Mouse (Mus musculus): ENCODE measurements around the gene Ccdc62. TPM values are rescaled to one million over a fixed set of nuclear protein-coding genes. Genes with fewer than 3 reads are reported as not detected.

Ccdc62 gene
- polyA plus RNA-seq, 1 experiment from 2014 or later = 4.7 TPM

DNA sequence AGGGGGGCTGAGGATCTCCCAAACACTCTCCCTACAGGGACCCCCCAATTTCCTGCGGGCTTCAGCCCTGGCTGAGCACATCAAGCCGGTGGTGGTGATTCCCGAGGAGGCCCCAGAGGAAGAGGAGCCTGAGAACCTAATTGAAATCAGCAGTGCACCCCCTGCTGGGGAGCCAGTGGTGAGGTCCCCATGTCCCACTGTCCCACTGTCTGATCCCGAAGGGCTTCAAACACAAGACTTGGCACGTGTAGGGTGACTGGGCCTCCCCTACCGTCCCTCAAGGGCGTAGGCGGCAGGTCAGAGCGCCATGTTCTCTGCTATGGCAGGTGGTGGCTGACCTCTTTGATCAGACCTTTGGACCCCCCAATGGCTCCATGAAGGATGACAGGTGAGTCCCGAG lies 65.7 kb downstream of the Ccdc62 start:
- no peak for ATAC-seq
- 79% methylated on average over 10 of the region's 10 CpGs for WGBS
- no peak overlapping the region for H3K4me3 ChIP-seq (replicated peaks)
- peaks cover 10% of the 10 kb centered on the region; the same call in 1 of the 2 replicates for H3K36me3 ChIP-seq
- H3K27ac ChIP-seq = no peak overlapping the region
- peaks cover 16% of the 10 kb centered on the region for H3K4me1 ChIP-seq (replicated peaks)
- no peaks in the 10 kb centered on the region for H3K9me3 ChIP-seq
- H3K27me3 ChIP-seq (replicated peaks) = no peaks in the 10 kb centered on the region
- no peak overlapping the region for H3K4me2 ChIP-seq (replicated peaks)
- no peak overlapping the region for H3K9ac ChIP-seq

DNA sequence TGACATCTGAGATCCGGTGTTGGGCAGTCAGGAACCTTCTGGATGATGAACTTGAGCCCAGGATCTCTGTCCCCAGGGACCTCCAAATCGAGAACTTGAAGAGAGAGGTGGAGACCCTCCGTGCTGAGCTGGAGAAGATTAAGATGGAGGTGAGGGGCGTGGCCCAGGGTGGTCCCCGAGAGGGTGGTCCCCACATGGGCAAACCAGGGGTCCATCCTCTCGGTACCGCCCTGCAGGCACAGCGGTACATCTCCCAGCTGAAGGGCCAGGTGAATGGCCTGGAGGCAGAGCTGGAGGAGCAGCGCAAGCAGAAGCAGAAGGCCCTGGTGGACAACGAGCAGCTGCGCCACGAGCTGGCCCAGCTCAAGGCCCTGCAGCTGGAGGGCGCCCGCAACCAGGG lies 66.2 kb downstream of the Ccdc62 start:
- H3K9me3 ChIP-seq = no peaks in the 10 kb centered on the region
- 87% methylated on average over 14 of the region's 14 CpGs for WGBS
- no peak overlapping the region for H3K9ac ChIP-seq
- no peak overlapping the region for H3K27ac ChIP-seq
- peaks cover 10% of the 10 kb centered on the region; the same call in 1 of the 2 replicates for H3K36me3 ChIP-seq
- no peak overlapping the region for H3K4me2 ChIP-seq (replicated peaks)
- ATAC-seq = no peak
- H3K27me3 ChIP-seq (replicated peaks) = no peaks in the 10 kb centered on the region
- peaks cover 13% of the 10 kb centered on the region for H3K4me1 ChIP-seq (replicated peaks)
- no peak overlapping the region for H3K4me3 ChIP-seq (replicated peaks)

DNA sequence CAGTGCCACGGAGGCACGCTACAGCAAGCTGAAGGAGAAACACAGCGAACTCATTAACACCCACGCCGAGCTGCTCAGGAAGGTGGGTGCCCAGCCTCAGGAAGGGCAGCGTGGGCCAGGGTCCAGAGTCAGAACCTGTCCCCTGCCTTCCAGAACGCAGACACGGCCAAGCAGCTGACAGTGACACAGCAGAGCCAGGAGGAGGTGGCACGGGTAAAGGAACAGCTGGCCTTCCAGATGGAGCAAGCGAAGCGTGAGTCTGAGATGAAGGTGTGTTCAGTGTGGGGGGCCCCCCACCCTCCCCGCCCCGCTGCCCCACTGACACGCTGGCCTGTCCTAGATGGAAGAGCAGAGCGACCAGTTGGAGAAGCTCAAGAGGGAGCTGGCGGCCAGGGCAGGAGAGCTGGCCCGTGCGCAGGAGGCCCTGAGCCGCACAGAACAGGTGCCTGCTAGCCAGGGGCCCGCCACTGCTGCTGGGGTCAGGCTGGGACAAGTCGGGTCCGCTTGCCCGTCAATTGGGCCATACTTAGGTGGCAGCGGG lies 66.8 kb downstream of the Ccdc62 start:
- no peak for ATAC-seq
- Histone ChIP-seq H3K4me1 (replicated peaks) (peaks cover 9% of the 10 kb centered on the region), H3K9me3 (no peaks in the 10 kb centered on the region), H3K9ac (no peak overlapping the region), H3K27me3 (replicated peaks) (no peaks in the 10 kb centered on the region), H3K4me2 (replicated peaks) (no peak overlapping the region), H3K4me3 (replicated peaks) (no peak overlapping the region), H3K36me3 (peaks cover 10% of the 10 kb centered on the region; the same call in 1 of the 2 replicates), H3K27ac (no peak overlapping the region)
- WGBS = 87% methylated on average over 24 of the region's 24 CpGs

DNA sequence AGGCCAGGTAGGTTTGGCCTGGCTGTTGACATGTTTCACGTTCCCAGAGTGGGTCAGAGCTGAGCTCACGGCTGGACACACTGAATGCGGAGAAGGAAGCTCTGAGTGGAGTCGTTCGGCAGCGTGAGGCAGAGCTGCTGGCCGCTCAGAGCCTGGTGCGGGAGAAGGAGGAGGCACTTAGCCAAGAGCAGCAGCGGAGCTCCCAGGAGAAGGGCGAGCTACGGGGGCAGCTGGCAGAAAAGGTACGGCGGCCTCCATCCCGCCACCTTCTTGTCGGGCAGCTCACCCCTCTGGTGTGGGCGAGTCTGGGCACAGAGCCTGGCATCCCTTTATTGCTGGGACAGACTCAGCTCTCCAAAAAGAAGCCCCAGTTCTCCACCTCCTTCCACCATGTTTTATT lies 67.3 kb downstream of the Ccdc62 start:
- Histone ChIP-seq H3K4me1 (replicated peaks) (peaks cover 10% of the 10 kb centered on the region; the same call in 1 of the 2 replicates), H3K27me3 (replicated peaks) (no peaks in the 10 kb centered on the region), H3K9ac (no peak overlapping the region), H3K4me3 (replicated peaks) (no peak overlapping the region), H3K36me3 (peaks cover 10% of the 10 kb centered on the region; the same call in 1 of the 2 replicates), H3K27ac (no peak overlapping the region), H3K9me3 (no peaks in the 10 kb centered on the region), H3K4me2 (replicated peaks) (no peak overlapping the region)
- WGBS = 77% methylated on average over 16 of the region's 16 CpGs
- ATAC-seq = no peak

DNA sequence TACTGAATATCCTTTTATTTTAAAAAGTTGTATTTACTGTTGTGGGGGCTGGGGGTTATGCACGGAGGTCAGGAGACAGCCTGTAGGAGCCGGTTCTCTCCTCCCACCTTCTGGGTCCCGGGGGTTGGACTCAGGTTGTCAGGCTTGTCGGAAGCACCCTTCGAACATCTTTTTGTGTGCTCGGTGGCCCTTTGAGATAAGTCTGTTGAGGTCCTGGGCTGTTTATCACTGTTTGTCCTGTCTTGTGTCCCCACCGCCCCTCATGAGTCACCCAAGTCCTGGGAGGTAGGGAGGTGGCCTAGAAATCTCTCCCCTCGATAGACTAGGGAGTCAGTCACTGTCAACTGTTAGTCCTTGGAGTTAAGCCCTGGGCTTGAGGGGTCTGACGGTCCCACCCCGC lies 67.9 kb downstream of the Ccdc62 start:
- Histone ChIP-seq H3K4me2 (replicated peaks) (no peak overlapping the region), H3K4me3 (replicated peaks) (no peak overlapping the region)
- WGBS = 75% methylated on average over 10 of the region's 10 CpGs

DNA sequence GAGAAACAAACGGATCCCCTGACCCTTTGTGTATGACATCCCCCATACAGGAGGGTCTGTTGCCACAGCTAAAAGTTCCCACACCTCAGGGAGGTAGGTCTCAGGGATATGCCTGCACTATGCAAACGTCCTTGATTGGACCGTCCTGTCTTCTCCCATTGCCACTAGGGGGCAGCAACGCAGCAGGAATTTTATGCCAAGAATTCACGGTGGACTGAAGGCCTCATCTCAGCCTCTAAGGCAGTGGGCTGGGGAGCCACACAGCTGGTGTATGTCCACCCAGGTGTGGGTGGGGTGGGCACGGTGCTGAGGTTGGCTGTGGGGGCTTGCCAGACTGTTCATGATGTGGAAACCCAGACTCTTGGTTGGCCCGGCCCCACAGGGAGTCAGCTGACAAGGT lies 70.3 kb downstream of the Ccdc62 start:
- Histone ChIP-seq H3K9me3 (no peaks in the 10 kb centered on the region), H3K9ac (no peak overlapping the region), H3K4me2 (replicated peaks) (no peak overlapping the region), H3K36me3 (peaks cover 24% of the 10 kb centered on the region; the same call in 1 of the 2 replicates), H3K4me3 (replicated peaks) (no peak overlapping the region), H3K4me1 (replicated peaks) (peaks cover 10% of the 10 kb centered on the region; the same call in 1 of the 2 replicates), H3K27me3 (replicated peaks) (no peaks in the 10 kb centered on the region), H3K27ac (no peak overlapping the region)
- ATAC-seq = peak; percentile 59
- 14% methylated on average over 7 of the region's 7 CpGs for WGBS

More for the DNA sequence above, 67.9 kb downstream of the Ccdc62 start:
- H3K27ac ChIP-seq = no peak overlapping the region
- H3K27me3 ChIP-seq (replicated peaks) = no peaks in the 10 kb centered on the region
- no peak overlapping the region for H3K9ac ChIP-seq
- no peaks in the 10 kb centered on the region for H3K9me3 ChIP-seq
- no peak for ATAC-seq
- H3K4me1 ChIP-seq (replicated peaks) = peaks cover 12% of the 10 kb centered on the region; the same call in 1 of the 2 replicates
- peaks cover 10% of the 10 kb centered on the region; the same call in 1 of the 2 replicates for H3K36me3 ChIP-seq

DNA sequence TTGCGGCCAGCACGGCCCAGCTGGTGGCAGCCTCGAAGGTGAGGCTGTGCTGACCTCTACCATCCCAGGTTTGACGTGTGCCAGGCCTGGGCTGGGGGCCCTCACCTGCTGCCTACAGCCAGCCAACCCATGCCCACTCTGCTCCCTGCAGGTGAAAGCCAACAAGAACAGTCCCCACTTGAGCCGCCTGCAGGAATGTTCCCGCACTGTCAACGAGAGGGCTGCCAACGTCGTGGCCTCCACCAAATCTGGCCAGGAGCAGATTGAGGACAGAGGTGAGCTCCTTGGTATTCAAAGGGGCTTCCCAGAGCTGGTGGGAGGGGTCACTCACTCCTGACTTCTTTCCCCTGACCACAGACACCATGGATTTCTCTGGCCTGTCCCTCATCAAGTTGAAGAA lies 70.8 kb downstream of the Ccdc62 start:
- H3K27me3 ChIP-seq (replicated peaks) = no peaks in the 10 kb centered on the region
- H3K27ac ChIP-seq = no peak overlapping the region
- peaks cover 26% of the 10 kb centered on the region; the same call in 1 of the 2 replicates for H3K36me3 ChIP-seq
- no peak overlapping the region for H3K9ac ChIP-seq
- H3K4me2 ChIP-seq (replicated peaks) = no peak overlapping the region
- H3K4me1 ChIP-seq (replicated peaks) = peaks cover 10% of the 10 kb centered on the region; the same call in 1 of the 2 replicates
- WGBS = 57% methylated on average over 9 of the region's 9 CpGs
- H3K4me3 ChIP-seq (replicated peaks) = no peak overlapping the region
- H3K9me3 ChIP-seq = no peaks in the 10 kb centered on the region
- ATAC-seq = no peak

DNA sequence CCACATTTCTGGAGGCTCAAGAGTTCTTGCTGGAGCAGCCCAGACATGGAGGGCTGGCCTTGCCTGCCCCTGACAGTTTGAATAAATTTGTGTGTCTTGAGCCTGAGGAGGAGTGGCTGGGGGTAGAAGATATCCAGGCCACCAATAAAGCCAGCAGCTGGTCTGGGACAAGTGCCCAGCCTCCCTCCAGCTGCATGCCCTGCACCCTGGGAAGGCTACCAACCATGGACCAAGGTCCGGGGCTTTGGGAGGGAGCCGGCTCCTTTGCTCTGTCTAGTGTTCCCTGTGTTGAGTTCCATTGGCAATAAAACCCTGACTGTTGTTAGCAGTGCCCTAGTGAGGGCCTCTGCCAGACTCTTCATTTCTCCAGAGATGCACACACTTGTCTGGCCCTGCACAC lies 72.4 kb downstream of the Ccdc62 start:
- Histone ChIP-seq H3K4me2 (replicated peaks) (no peak overlapping the region), H3K4me1 (replicated peaks) (peaks cover 10% of the 10 kb centered on the region; the same call in 1 of the 2 replicates), H3K36me3 (peaks cover 27% of the 10 kb centered on the region), H3K27ac (0 out of 2 replicates have a peak overlapping the region, but pooled peaks have one; percentile 32), H3K9me3 (no peaks in the 10 kb centered on the region), H3K9ac (no peak overlapping the region), H3K27me3 (replicated peaks) (no peaks in the 10 kb centered on the region), H3K4me3 (replicated peaks) (no peak overlapping the region)
- WGBS = 58% methylated on average over 2 of the region's 2 CpGs
- ATAC-seq = no peak

DNA sequence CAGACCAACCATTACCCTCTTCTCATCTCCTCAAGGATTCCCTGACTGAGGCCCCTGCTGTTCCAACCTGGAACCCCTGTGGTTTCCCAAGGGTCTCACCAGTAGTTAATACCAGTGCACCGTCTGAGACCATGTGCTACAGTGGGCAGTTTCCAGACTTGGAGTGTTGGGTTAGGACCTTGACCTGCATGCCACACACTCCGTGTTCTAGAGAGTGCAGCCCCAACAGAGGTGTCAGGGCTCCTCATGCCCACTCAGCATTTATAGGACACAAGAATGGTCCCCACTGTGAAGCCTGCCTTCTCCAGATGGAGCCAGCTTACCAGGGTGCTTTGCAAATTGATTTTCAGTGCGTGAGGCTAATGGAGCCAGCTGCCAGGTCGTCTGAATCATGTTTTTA lies 72.9 kb downstream of the Ccdc62 start:
- H3K4me1 ChIP-seq (replicated peaks) = peaks cover 10% of the 10 kb centered on the region; the same call in 1 of the 2 replicates

DNA sequence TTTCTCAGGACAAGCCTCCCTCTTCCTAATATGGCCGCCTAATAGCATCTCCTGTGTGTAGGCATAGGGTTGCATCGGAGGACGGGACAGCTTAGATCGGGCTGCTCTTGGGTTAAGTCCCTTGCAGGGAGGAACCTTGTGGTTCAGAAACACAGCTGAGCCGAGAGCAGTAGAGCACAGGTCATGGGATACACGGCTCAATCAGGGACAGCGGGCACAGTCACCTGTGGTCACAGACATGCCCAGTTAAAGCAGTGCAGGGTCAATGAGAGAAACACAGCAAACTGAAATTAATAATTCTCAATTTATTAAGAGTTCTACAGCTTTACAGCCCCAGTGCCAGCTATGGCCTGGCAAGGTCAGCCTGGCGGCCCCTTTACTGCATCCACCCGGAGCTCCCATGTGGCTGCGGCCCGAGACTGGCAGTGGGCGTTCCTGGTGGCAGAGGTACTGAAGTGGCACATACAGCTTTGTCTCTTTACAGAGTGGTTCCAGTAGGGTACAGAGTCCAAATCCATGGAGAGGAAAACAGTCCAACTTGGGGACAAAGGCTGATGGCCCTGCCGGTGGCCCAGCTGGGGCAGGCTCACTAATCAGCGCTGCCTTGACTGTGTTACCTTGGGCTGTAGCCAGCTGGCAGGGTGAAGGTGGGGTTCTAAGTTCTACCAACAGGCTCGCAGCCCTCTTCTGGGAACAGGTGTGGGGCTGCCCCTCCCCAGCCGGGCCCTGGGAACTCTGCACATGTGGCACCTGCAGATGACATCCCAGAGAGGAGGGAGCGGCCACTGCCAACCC lies 74.1 kb downstream of the Ccdc62 start:
- H3K9ac ChIP-seq = no peak overlapping the region
- H3K4me1 ChIP-seq (replicated peaks) = peaks cover 10% of the 10 kb centered on the region; the same call in 1 of the 2 replicates
- H3K27ac ChIP-seq = peak overlapping the region; percentile 52
- peak; percentile 76 for ATAC-seq
- no peaks in the 10 kb centered on the region for H3K9me3 ChIP-seq
- H3K4me3 ChIP-seq (replicated peaks) = no peak overlapping the region
- H3K27me3 ChIP-seq (replicated peaks) = no peaks in the 10 kb centered on the region
- WGBS = 85% methylated on average over 17 of the region's 17 CpGs
- peaks cover 34% of the 10 kb centered on the region for H3K36me3 ChIP-seq
- no peak overlapping the region for H3K4me2 ChIP-seq (replicated peaks)

More for the DNA sequence above, 72.9 kb downstream of the Ccdc62 start:
- Histone ChIP-seq H3K4me2 (replicated peaks) (no peak overlapping the region), H3K9ac (no peak overlapping the region), H3K4me3 (replicated peaks) (no peak overlapping the region), H3K9me3 (no peaks in the 10 kb centered on the region), H3K36me3 (peaks cover 27% of the 10 kb centered on the region), H3K27ac (0 out of 2 replicates have a peak overlapping the region, but pooled peaks have one; percentile 32), H3K27me3 (replicated peaks) (no peaks in the 10 kb centered on the region)
- no peak for ATAC-seq
- 71% methylated on average over 4 of the region's 4 CpGs for WGBS

DNA sequence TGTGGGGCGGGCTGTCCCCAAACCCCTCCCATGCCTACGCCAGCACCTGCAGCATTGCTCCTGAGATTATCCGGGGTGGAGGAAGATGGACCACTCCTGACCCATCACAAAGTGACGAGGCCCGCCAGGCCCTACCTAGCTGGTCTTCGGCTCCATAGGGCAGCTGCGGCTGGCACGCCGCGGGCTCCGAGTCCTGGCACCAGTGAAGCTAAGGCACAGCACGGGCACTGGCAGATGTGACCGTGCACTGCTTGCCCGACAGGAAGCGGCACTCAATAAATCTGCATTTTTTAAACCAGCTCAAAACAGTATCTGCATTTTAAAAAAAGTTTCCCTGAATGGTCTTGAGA lies 74.6 kb downstream of the Ccdc62 start:
- WGBS = 91% methylated on average over 15 of the region's 15 CpGs
- peaks cover 12% of the 10 kb centered on the region for H3K4me1 ChIP-seq (replicated peaks)
- no peaks in the 10 kb centered on the region for H3K9me3 ChIP-seq
- H3K27me3 ChIP-seq (replicated peaks) = no peaks in the 10 kb centered on the region
- H3K27ac ChIP-seq = 0 out of 2 replicates have a peak overlapping the region, but pooled peaks have one; percentile 52
- H3K9ac ChIP-seq = no peak overlapping the region
- H3K4me2 ChIP-seq (replicated peaks) = no peak overlapping the region
- no peak for ATAC-seq
- H3K36me3 ChIP-seq = peaks cover 37% of the 10 kb centered on the region
- H3K4me3 ChIP-seq (replicated peaks) = no peak overlapping the region

DNA sequence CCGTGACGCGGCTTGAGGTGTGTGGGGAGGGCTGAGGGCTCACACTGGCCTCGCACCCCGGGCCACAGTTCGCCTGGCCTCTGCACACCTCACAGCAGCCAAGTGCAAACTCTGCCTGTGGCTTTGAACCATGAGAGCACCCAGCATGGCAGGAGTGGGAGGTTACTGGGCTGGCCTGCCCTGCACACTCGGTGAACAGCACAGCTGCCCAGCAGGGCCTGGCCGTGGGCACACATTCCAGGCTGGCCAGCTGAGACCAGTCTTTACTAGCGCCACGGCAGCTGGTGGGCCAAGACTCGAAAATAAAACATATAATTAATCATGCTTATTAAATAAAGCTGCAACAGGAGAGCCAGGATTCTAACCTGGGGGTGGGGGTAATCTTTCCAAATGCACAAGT lies 75.1 kb downstream of the Ccdc62 start:
- H3K36me3 ChIP-seq = peaks cover 38% of the 10 kb centered on the region
- peaks cover 17% of the 10 kb centered on the region for H3K4me1 ChIP-seq (replicated peaks)
- ATAC-seq = no peak

More for the DNA sequence above, 75.1 kb downstream of the Ccdc62 start:
- H3K27me3 ChIP-seq (replicated peaks) = no peaks in the 10 kb centered on the region
- no peak overlapping the region for H3K27ac ChIP-seq
- no peak overlapping the region for H3K4me2 ChIP-seq (replicated peaks)
- no peak overlapping the region for H3K9ac ChIP-seq
- H3K9me3 ChIP-seq = no peaks in the 10 kb centered on the region
- H3K4me3 ChIP-seq (replicated peaks) = no peak overlapping the region
- WGBS = 82% methylated on average over 11 of the region's 11 CpGs

Data from intestine, embryonic 15.5 days (tissue).